Mouse (Mus musculus) adrenal gland (tissue): ENCODE measurements around the gene Pigu.

Source experiments
- intact Hi-C: fragments of 180-260 bp; cut with DNase I; formaldehyde crosslinking; loops from one replicate; pipeline ENCODE4 v1.15.1; 2025
- long read RNA-seq, 2 experiments: library from polyadenylated mRNA; unstranded; transcript quantifications; one replicate each; pipeline ENCODE4 v2.0.0; 2020; ENCODE audit warnings: borderline replicate concordance in 1 of 2; ENCODE audit not compliant: insufficient replicate concordance in 1 of 2

Gene Pigu
- long read RNA-seq, experiment 1, transcript Pigu-201 (12 exons, 1,636 nt), result major isoform, 5 of 8 reads
- long read RNA-seq, experiment 1, partial matches to known transcripts, result 1 of 8 reads
- long read RNA-seq, experiment 1, other reads (novel, unspliced or antisense), result 2 of 8 reads
- long read RNA-seq, experiment 2, transcript Pigu-201 (12 exons, 1,636 nt), result major isoform, 6 of 8 reads
- long read RNA-seq, experiment 2, partial matches to known transcripts, result 2 of 8 reads
- long read RNA-seq, experiment 2, other reads (novel, unspliced or antisense), result 0 of 8 reads

DNA sequence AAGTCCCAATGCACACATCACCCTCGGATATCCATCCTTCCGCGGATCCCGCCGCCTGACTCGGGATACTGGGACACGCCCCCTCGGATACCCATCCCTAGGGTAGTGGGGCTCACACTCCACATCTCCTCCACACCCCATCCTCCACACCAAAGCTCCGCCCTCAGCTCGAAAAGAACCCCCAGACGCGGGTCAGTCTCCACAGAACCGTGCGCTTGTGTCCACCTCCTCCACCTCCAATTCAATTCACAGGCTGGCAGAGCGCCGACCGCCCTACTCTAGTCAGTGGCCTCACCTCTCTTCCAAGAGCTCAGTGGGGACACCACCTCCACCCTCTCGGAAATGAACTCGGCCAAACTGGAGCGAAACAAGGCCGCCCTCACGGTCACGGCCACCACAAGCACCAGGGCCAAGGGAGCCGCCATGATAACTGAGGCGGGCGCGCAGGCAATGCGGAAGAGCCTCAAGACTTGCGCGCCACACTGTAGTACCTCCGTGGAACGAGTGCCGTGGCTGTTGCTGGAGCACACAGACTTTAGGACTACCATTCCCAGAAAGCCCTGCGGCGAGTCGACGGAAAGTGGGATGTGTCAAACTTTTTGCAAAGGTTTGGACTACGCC lies at the start of gene Pigu:
Gene Pigu (minus strand): TSS at position 460 of the 621 bp plus-strand sequence.
- intact Hi-C loops, result no loop called here

DNA sequence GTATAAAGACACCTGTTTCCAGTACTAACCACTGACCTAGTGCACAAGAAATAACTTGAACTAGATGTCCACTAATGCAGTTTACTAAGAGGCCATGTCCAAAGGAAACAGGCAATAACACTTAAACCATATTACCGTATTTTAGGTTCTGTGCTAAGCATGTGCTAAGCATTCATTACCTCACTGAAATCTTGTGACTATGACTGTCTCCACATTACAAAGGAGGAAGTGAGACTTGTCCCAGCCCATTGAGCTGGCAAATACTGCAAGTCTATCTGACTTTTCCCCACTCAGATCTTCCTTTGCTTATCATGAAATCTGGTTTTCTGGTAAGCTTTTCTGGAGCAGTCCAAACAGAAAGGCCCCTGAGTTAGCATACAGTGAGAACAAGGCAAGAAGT lies 47.4 kb upstream of the Pigu start:
- intact Hi-C loops, result no loop called here

- intact Hi-C loops, result no loop called here
These were observed 44.7 kb upstream of the Pigu start for GRCm38 (mm10) chr2:155401926-155402325.

DNA sequence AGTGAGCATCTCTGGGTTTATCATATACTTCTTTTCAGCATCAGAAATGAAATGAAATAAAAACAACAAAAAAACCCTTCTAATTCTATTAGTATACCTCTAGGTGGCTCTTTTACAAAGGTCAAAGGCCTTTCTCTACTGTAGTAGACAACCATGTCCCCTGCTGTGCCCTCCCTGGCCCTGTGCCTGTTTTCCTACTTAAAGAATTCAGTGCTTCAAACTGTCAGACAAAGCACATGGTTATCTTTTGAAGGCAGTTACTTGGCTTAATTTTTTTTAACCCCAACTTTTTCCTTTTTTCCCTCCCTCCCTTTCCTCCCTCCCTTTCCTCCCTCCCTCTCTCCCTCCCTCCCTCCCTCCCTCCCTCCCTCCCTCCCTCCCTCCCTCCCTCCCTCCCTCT lies 43.0 kb upstream of the Pigu start:
- intact Hi-C loops, result no loop called here

DNA sequence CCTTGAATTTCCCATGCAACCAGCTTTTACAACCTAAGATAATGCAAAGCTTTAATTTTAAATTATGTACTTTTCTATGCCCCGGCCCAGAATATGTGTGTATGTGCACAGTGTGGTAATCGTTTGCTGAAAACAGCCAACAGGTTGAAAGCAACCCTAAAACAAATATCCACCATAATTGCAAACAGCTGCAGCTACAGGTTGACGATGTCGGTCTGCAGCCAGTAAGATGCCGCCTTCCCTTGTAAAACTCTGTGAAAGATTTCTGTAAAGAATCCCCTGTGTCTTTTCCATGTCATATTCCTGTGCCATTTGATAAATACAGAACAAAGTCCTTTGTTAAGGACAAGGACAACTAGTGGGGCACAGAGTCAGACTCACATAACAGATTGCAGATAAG lies 37.4 kb upstream of the Pigu start:
- intact Hi-C loops, result no loop called here

GRCm38 (mm10) chr2:155388573-155388972 lies 31.3 kb upstream of the Pigu start:
- intact Hi-C loops, result loop anchor here (5.0 kb wide), 1 partner anchor 96 kb away; no protein-coding TSS in a partner anchor

DNA sequence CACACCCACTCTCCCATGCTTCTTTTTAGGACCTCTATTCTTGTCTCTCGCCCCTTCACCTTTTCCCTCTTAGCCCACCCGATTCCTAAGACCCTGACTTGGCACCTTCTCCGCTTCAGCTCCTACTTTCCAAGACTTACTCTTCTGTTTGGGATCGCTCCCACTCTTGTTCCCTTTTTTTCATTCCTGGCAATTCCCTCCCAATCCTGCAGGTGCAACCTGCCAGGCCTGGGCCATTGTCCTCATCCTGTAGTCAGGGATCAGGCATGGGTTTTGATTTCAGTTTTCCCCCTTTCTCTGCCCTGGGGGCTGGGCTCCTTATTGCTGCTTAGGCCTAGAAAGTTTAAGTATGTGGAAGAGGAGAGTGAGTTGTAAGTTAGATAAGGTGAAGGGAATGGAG lies 29.8 kb upstream of the Pigu start:
- intact Hi-C loops, result loop anchor here (5.0 kb wide), 1 partner anchor 95 kb away; no protein-coding TSS in a partner anchor

- intact Hi-C loops, result loop anchor here (5.0 kb wide), 1 partner anchor 94 kb away; no protein-coding TSS in a partner anchor
These were observed 29.3 kb upstream of the Pigu start for GRCm38 (mm10) chr2:155386534-155386899.

- intact Hi-C loops, result loop anchor here (5.0 kb wide), 1 partner anchor 94 kb away; no protein-coding TSS in a partner anchor
These were observed 28.7 kb upstream of the Pigu start for GRCm38 (mm10) chr2:155385731-155386533.

GRCm38 (mm10) chr2:155385090-155385489 lies 27.9 kb upstream of the Pigu start:
- intact Hi-C loops, result loop anchor here (5.0 kb wide), 1 partner anchor 93 kb away; no protein-coding TSS in a partner anchor

GRCm38 (mm10) chr2:155382791-155383438 lies 25.7 kb upstream of the Pigu start:
- intact Hi-C loops, result no loop called here

DNA sequence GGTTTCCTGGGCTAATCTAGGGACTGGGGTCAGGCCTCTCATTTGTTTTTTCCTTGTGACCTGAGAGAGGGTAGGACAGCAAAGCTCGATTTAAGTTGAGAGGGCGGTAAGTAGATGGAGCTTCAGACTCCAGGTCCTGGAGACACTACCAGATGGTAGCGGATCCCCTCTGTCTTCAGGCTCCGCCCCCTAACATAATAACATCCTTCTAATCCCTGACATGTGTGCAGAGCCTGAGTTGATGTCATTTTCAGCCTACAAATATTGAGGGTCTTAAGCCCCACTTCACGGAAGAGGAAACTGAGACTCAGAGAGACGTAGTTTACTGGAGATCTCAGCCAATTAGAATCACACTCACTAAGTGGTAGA lies 25.1 kb upstream of the Pigu start:
- intact Hi-C loops, result no loop called here

DNA sequence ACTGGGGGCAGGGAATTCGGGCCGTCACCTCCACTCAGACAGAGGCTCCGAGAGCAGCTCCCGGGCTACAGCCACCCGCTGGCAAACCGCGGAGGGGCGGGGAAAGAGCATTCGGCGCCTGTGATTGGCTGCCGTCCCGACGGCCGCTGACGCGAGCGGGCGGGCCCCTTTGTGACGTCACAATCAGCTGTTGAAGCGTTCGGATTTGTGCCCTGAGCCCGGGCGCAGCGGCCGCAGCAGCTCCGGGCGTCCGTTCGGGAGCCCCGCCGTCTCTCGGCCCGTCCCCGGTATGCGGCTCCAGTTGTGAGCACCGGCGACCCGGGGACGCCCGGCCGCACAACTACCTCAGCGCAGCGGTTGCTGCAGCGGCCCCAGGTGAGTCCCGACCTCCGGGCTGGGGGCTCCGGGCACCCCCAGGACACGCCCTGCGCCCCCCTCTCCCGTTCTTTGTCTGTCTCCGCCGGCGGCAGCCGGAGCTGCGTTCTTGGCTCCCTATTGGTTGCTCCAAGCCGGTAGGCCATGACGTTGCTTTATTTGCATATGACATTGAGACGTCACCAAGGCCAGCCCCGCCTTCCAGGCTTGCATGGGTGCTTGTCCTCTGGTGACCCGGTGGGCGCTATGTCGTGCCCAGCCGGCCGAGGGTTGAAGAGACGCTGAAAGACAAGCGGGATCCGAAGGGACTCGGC lies 24.6 kb upstream of the Pigu start:
- intact Hi-C loops, result no loop called here

DNA sequence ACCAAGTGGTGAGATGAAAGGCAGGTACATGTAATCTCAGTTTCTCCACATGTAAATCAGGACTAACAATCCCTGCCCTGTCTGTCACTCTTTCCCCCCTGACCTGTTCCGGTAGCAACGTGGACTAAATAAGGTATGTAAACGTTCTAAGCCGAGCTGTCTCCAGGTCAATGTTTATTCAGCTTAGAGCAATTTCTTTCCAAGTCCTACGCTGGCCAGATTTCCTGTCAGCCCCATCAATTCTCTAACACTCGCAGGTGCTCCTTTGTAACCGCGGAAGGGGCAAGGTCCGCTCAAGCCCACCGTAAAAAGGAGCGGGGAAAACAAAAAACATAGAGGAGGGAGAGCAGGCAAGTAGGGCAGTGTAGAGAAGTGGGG lies 23.8 kb upstream of the Pigu start:
- intact Hi-C loops, result no loop called here

DNA sequence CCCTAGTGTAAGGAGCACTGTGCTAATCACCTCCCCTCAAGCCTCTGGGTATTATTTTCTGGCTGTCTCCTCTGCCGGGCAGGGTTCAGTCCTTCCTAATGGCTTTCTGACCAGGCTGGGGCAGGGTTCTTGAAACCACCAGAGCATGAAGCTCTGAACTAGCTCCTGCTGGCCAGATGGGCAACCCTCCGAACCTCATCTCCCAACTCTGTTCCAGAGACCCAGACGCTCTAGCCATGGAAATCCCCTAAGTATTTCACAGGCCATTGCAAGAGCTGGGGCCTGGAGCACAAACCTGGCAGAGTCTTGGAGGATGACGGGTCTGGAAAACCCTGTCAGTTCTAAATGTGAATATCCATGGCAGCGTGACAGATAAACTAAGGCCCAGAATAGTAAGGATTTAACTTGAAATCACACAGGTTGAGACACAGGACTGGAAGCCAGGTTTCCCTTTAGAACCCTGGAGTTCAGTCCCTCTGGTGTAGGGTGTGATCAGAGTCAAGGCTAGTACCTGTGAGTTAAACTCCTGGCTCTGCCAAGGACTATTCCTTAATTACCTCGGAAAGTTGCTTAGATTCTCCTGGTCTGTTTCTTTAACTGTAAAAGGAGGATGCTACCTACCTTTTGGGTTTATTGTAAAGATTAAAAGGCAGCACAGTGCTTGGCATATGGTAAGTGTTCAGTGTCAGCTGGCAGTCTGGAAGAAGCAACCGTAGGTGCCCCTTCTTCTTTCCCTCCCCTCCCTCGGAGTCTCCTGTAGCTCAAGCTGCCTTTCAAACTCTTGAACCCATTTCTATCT lies 23.2 kb upstream of the Pigu start, which contains the start of gene Trp53inp2:
Gene Trp53inp2 (plus strand): TSS at position 799 of the 799 bp plus-strand sequence.
- intact Hi-C loops, result no loop called here

DNA sequence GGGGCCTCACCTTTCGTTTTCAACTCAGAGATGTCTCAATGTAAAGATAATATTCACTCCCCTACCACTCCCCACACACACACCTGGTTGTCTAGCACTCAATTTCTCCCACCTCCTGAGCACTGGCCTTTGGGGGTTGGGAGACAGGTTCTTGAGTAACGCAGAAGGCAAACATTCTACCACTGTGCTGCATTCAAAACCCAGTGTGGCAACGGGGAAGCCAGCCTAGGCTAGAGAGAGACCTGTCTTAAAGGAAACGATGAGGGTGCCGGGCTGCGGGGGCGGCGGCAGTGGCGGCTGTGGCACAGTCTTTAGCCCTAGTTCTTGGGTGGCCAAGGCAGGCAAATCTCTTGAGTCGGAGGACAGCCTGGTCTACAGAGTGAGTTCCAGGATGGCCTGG lies 19.0 kb upstream of the Pigu start:
- intact Hi-C loops, result no loop called here

DNA sequence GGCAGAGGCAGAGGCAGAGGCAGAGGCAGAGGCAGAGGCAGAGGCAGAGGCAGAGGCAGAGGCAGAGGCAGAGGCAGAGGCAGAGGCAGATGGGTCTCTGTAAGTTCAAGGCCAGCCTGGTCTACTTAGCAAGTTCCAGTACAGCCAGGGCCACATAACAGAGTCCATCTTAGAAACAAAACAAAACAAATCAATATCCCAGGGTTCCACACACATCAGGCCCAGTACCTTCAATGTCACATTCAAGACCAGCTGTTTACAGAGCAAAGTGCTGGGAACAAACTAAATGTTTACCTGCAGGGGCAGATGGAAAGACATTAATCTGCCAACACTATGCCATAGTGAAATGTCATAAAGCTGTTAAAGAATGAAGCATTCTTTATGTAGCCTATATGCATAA lies 17.3 kb upstream of the Pigu start:
- intact Hi-C loops, result no loop called here

DNA sequence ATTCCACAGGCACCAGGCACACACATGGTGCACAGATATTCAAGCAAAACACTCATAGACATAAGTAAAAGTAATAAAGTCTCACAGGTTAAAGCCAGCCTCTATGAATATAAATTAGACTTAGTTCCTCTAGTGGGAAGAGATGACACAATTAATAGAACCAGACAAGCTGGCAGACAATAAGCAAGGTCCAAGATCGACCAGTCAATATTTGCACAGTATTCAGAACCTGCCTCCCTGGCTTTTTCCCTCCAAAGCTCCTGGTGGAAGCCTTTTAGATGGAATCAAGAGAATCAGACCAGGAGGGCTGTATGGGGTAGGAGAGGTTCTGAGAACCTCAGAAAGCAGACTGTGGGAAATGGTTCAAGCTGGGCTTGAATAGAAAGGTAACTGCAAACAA lies 16.7 kb upstream of the Pigu start:
- intact Hi-C loops, result no loop called here

DNA sequence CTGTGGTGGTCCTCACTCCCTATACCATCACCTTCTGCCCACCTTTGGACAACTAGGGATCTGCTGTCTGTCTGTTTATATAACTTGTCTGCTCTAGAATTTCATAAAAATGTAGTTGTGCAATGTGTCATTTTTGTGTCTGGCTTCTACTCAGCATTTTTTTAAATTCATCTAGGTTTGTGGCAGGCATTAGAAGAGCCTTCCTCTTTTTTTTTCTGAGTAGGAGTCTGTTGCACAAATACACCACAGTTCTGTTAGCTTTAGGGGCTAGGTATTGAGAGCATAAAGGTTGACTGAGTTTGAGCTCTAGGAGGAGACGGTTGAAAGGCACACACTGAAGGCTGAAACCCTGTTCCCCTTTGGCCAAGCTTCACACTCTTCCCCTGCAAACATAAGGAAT lies 16.1 kb upstream of the Pigu start:
- intact Hi-C loops, result no loop called here

DNA sequence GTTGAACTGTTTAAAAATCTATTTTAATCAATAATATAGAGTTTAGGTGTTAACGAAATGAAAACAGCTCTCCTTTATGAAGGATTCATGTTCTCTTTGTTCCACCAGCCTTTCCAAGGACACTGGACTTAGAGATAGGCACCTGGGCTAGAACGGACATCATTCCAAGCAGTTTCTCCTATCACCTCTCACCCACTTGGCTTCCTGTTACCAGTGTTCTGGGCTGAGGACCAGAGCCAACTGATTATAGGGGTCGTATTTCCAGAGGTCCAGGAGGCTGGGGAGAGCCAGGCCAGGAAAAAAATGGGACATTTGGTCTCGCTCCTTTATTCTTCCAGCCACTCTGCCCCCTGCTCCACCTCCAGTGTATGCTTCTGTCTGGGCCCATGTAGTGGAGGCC lies 15.2 kb upstream of the Pigu start:
- intact Hi-C loops, result no loop called here
